Mouse (Mus musculus) kidney, postnatal 4 days (tissue): ENCODE results near the gene Abr.

Source experiments
- DNase-seq, 2 experiments: peaks; one replicate each; pipeline ENCODE4 v3.0.0; 2021; ENCODE audit warnings: mixed read lengths in 2 of 2

The Abr gene

DNA sequence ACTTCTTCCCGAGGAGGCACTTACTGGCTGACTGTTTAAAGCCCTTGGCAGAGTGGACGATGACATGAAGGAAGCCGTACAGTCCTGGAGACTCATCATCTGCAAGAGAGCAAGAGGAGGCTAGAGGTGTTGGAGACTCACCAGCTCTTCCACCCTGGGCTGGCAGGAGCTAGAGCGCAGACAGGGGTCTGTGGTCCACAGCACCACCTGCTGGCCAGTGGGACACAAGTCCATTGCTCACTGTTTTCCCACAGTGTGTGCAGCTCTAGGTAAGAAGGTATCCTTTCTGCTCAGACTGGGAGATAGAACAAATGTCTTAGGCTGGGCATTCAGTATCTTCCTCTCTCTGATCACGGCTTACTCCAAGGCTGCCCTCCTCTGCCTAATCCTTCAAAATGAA lies 167.6 kb downstream of the Abr start:
- DNase-seq: peak; percentile 87 to 88

DNA sequence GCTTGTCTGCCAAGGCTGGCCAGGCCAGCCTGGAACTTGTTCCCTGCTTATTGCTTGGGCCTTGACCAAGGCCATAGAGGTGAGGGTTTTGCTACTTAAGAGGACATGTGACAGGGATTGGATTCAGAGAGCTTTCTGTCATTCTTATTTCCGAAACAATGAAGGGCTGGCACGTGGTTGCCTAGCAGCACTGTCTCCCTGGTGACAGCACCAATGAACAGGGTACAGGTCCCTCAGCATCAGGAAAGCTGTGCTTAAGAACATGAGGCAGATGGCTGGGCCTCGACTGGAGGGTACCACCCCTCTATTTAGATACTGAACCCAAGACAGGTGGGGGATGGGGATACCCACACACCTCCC lies 171.9 kb downstream of the Abr start:
- no peak for DNase-seq

DNA sequence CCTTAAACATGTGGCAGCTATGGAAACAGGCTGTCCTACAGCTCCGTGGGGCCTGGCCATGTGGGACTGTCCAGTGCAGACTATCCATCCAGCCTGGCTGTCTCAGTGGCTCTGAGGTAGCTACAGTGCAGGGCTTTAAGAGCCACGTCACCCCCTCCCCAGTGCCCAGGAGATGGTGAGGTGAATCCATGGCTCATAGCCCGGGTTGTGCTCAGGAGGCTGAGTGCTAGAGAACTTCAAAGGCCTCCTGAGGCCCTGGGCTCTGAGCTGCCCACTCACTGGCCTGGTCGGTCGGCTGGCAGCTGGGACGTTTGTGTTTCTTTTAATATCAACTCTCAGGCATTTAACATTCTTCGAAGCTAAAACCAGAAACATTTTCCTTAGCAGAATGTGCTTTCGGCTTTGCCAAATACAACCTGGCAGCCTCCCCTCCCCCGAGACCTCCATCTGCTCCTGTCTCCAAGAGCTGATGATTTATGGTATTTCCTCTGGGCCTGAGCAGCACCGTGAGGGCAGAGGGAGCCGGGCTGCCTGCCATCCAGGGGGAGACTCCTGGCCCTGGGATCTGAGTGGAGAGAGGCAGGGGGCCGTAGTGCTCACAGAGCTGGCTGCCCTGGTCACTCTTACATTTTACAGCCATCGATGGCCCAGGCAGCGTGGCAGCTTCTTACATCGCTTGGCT lies 172.5 kb downstream of the Abr start:
- peak; percentile 61 to 76 for DNase-seq

DNA sequence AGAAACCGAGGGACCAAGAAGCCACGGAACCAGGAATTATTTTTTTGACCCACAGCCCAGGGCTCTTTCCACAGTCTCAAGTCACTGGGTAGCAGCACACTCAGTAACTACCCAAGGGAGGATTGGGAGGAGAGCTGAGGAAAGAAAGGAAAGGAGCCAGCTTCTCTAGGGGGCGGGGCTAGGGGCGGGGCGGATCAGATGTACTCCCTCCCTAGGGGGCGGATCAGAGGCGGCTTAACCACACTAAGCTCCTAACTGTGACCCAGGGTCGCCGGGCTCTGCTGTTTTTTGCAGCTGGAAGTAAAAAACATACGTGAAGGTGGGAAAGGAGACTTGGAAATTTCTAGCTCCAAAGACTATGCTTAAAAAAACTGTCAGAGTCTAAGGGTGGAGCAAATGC lies 175.9 kb downstream of the Abr start:
- peak; percentile 52 to 59 for DNase-seq

DNA sequence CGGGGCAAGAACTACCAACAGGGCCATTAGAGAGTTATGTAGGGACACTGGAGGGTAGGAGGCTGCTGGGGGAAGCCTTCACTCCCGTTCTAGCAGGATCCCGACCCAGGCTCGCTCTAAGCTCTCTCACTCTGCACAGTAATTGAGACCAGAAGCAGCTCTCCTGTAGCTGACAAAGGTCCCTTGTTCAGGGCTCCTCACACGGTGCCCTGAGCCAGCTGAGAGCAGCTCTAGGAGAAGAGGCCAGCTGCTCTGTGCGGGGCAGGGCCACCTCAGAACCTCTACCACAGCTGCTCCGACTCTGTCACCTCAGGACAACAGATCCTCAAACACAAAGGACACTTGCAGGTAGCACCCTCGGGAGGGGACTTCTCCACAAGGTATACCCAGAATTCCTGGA lies 176.7 kb downstream of the Abr start:
- DNase-seq: no peak

DNA sequence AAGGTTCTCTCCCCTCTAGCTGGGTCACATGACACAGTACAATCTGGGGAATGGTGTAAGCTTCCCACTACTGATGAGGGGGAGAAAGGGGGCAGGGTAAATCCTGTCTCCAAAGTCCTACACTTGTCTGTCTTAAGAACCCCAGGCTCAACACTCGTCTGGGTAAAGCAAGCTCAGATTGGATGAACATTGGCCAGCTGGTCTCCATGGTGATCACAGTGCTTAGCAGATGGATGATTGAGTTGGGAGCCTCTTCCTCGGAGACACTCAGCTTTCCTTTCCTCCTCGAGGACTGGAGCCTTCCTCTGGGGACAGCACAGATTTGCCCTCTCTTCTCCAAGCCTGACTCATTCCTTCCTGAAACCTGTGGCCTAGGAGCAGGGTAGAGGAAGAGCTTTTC lies 182.4 kb downstream of the Abr start:
- no peak for DNase-seq

DNA sequence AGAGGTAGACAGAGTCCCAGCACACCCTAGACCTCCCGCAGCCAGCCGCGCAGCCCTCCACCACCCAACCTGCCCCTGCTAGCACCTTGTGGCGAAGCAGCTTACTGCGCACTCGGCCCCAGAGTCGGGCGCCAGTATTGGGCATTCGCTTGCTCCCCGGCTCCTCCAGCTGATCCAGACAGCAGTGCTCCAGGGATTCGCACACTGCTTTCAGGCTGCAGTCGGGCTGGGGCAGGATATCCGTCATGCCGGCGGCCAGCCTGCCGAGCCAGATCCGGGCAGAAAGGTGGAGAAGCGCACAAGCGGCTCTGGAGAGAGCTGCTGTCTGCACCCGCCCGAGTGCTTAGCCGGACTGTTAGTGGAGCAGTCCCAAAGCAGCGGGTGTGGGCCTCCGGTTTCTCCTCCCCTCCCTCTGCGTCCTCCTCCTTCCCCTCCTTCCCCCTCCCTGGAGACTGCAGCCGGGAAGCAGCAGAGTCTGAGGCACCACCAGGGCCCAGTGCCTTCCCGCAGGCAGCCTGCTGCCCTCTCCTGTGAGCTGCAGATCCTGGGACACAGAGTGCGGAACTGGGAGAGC lies 185.2 kb downstream of the Abr start:
- DNase-seq: peak; percentile 72 to 82

DNA sequence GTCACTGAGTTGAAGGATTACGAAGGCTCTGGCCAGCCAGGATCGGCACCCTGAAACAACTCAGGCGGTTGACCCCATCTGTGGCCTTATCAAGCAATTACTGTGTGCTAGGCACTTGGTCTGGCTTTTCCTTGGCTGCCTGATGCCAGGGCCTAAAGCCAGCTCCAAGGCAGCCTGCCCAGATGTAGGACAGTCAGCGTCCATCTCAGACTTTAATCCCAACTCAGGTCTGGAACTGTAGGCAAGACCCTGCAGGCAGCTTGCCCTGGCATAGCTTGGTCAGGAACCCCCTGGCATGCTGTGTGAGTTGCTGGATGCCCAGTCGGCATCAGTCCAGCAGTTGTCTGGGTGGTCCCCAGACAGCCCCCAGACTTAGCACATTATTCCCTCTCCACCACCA lies 186.1 kb downstream of the Abr start:
- DNase-seq: no peak

DNA sequence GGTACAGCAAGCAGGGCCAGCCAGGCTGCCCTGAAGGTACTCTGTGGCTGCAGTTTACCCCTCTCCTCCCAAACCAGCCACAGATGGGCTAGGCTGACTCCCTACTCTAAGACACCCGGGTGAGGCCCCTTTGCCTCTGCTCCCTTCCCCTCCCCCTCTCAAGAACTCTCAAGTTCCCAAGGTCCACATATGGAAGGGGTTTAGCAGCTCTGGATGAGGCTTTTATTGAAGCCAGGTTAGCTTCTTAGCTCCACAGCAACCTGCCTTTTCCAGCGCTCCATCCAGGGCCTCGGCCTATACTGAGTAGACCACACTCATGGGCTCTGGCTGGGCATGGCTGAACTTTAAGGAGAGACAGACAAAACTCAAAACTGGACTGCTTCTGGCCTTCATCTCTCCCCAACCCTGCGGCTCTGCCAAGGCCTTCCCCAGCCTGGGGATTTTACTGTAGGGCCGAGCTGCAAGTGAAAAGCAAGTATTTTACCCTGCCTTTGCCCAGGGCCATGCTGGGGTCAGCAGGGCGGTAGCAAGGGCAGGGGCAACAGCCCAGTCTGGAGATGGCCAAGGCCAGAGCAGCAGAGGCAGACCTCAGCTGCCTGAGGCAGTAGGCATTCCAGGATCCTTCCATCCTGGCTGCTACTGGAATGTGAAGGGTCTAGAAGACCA lies 192.0 kb downstream of the Abr start:
- no peak for DNase-seq

DNA sequence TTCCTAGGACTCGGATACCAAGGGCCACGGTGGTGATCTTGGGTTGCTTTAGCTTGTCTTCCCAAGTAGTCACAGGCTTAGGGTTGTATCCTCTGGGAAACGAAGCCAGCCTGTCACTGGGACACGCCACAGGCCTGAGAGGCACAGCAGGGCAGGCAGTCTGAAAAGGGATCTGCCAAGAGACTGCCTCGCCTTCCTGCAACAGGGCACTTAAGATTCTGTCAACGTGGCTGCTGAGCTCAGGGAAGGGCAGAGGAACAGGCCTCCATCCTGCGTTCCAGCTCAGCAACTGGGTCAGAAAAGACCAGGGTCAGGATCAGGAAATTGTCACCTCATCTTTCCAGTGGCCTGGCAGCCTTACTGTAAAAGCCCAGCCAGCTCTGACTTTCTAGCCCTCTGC lies 192.6 kb downstream of the Abr start:
- DNase-seq: no peak

DNA sequence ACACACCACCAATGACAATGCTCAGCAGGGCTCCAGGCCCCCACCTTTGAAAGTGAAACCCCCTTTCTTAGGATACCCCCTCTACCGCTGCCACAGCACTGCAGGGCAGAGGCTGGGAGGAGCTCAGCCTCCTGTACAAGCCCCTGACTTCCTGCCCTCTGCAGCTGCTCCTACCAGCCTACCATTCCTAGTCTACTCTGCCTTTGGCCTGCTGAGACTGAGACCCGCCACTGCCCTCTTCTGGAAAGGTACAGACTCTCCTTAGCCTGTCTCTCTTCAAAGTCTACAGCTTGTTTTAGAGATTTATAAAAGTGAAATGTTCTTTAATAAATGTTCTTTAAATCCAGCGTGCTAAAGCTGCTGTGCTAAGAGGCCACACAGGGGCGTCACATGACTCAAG lies 193.1 kb downstream of the Abr start:
- DNase-seq: peak; percentile 22 to 41

DNA sequence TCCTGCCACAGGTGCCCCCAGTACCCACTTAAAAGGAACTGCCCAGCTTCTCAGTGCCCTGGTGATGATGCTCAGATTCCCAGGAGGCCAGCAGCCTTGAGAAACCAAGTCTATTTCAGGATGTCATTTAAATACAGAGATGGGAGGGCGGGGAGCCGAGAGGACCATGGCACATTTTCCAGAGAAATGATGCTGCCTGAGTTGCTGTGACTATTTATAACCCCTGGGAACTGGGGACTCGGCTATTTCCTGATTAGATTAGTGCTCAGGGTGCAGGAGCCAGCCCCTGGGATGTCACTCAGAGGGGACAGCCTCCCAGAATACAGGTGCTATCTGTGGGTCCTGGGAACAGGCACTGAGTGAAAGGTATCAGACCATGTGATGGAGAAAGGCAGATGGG lies 194.3 kb downstream of the Abr start:
- DNase-seq: no peak

DNA sequence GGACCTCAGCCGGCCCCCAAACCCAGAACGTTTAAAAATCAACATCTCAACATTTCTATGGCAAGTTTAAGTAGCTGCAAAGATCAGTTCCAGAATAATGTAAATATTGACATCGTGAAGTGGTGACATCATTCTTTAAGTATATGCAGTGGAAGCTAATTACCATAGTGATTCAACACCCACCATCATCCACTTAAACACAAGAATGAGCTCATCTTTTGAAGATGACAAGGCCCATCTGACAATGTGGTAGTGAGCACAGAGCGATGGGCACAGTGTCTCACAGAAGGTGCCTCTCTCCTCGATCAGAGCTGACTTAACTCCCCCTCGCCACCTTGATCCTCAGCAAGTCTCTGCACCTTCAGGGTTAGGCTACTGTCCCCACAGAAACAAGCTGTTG lies 196.4 kb downstream of the Abr start:
- DNase-seq: no peak

DNA sequence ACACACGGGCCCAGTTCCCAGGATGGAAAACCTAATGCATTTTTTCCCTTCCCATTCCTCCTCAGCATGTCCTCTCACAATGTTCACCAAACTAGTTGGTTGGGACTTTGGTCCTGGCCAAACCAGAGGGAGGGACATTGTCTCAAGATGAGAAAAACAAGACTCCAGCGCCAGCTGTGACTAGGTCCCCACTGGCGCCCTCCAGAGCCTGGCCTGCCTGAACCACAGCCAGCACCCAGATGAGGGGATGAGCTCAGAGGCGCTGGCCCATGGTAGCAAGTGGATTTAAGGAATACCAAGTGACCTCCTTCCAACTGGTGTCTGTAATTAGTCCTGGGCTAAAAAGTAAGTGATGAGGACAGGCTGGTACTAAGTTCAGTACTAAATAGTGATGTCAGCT lies 201.2 kb downstream of the Abr start:
- DNase-seq: peak in 1 of 2 experiments; percentile 37

DNA sequence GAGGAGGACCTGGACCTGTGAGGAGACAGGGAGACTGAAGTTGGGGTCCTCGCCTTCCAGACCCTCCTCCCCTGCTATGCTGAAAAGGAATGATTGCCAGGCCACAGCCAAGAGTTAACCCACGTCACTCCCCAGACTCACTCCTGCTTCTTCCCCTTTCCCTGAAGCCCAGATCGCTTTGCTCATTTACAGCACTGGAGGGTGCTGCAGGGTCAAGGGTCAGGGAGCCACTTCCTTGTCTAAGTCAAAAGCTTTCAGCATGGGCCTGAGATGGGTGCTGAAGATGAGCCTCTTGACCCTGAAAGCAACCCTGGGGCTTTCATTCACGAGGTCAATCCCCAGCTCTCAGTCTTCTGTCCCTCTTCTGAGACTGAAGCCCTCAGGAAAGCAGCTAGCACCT lies 202.9 kb downstream of the Abr start:
- peak; percentile 47 to 57 for DNase-seq

DNA sequence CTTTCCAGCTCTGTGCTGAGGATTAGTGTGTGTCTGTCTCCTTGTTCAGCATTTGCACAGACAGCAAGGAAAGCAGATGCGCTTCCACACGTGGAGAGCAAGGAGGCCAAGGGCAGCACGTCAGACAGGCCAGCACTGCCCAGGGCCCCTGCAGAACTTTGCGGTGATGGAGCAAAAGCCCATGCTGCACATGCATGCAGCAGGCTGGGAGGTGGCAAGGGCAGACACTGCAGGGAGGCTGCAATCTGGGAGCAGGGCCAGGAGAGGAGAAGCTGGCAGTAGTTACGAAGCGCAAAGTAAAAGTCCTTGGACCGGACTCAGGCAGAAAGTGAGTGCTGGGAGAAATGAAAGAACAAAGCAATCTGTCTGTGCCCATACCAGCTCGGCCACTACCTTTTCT lies 203.7 kb downstream of the Abr start:
- no peak for DNase-seq

DNA sequence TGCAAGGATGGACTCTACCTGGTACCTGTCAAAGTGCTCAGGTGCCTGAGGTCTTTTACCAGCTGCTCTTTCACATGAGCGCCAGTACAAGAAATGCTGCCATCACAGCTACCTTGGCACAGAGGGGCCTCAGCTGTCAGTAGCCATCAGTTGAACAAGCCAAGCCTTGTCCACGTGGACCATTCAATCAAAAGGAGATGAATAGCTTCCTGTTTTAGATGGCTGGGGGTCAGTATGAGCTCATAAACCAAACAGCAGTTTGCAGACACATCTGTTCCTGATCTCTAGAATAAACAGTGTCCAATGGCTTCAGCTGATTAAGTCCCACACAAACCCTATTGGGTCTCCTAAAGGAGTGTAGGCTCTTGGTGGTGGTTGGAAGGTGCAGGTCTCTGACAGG lies 206.1 kb downstream of the Abr start:
- no peak for DNase-seq

DNA sequence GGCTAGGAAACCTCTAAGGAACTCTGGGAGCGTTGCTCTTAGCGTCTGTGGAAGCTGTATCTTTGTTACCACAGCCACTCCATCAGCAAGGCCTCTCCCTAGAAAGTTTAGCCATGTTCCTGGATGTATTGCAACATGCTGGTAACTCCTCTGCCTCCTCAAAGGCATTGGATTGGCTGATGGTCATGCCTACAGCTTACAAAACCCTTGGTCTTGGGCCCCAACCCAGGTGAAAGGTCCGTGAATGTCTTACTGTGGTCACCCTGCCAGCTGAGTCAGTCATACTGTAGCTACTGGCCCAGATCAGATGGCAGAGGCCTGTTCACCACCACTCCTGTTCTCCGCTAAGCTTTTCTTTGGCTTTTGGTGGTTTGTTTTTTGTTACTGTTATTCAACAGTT lies 207.1 kb downstream of the Abr start:
- no peak for DNase-seq

DNA sequence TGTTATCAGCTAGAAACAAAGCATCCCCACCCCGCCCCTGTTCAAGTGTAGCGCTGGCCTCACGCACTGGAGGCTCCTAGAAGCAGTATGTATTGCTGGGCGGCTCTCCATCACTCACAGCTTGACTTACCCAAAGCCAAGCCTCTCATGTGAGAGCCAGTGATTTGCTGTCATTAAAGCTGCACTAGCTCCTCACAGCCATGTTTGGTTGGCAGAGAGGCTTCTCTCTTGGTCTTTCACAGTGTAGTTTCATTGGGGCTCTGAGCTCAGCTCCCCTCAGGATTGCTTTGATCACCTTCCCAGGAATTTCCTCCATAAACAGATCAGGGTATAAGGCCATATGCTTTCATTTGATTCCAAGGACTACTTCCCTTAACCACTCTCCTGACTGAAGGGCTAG lies 208.9 kb downstream of the Abr start:
- no peak for DNase-seq

DNA sequence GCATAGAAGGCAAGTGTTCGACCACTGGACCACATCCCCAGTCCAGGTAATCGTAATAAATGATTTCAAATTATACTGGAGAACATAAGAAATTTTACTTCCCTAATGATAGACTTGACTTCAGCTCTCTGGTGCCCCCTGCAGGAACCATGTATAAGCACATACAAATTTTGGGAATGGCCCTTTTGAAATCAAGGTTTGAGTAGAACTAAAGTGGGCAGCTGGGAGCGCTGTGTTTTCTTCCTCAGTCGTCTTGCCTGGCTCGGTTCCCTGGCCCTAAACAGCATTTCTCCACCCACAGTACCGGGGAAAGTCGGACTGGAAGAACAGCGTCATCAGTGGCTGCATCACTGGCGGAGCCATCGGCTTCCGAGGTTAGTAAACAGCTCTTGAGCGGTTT lies 211.3 kb downstream of the Abr start:
- peak; percentile 75 to 78 for DNase-seq

DNA sequence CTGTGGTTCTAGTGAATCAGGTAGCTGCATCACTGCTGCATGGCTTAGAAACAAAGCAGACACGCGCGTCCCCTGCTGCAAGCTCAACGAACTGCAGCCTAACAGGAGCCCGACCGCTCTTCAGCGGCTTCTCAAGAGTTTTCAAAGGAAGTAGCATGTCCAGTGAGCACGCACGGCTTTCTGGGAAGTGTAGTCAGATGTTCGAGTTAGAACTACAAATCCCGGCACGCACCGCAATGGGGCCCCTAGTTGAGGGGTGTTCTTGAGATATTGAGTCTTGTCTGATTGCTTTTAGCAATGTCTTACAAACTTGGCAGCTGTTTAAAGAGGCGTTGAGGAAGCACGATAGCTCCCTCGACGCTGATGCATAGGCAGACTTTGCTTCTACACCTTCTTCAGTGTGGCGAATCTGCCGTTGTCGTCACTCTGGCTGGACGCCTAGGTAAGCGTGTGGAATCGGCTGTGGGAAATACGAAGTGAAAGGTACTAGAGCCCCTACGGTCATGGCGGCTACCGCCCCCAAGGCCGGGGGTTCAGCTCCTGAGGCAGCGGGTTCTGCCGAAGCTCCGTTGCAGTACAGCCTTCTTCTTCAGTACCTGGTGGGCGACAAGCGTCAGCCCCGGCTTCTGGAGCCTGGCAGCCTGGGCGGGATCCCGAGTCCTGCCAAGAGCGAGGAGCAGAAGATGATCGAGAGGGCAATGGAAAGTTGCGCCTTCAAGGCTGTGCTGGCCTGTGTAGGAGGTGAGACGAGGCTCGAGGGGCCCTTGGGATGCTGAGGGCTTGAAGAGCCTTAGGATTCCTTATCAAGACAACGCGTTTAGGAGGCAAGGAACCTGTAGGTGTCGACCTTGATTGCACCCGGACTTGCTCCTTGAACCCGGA lies 215.2 kb downstream of the Abr start, which contains the start of gene Timm22:
TSS of gene Timm22 (plus strand) at position 251 of the 882 bp plus-strand sequence.
- DNase-seq: peak; percentile 98

DNA sequence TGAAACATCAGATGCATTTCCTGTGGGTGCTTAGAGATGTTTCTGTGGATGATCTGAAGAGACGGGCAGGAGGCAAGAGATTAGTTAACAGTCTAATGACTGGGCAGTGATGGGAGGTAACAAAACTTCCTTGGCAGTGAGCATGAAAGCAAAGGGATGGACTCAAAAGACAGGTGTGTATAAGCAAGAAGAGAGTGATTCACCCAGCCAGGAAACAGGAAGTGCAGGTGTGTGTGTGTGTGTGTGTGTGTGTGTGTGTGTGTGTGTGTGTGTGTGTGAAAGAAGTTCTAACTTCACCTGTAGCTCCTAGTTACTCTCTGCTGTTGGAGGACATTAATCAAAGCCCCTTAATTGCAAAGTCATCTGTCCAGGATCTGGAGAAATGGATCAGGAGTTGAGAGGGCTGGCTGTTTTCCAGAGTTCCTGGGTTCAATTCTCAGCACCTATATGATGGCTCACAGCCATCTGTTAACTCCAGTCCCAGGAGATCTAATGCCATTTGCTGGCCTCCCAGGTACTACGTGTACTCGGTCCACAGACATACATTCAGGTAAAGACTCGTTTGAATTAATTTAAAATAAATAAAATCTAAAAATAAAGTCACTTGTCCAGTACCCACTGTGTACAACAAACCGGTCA lies 216.4 kb downstream of the Abr start:
- DNase-seq: no peak

DNA sequence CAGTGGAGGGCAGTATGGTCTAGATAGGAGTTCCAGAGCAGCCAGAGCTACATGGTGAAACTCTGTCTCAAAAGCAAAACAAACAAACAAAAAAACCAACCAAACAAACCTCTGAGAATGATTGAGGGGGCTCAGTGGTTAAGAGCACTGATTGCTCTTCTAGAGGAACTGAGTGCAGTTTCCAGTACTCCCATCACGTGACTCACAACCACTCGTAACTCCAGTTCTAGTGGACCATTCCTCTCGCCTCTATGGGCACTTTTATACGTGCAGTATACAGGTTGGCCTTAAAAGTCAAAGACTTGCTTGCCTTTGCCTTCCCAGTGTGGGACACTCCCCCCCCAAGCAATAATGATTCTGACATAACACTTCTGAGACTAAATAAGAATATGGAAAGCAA lies 217.0 kb downstream of the Abr start:
- DNase-seq: no peak
